Mouse (Mus musculus) MEL (cell line): ENCODE measurements around the gene Rad9b. TPM values are rescaled to one million over a fixed set of nuclear protein-coding genes. Genes with fewer than 3 reads are reported as not detected.

Experiments
- DNase-seq: peaks from one replicate; pipeline ENCODE4 v3.0.0; 2011; ENCODE audit warnings: low read depth, low spot score
- H3K27ac ChIP-seq: 2 replicates; pipeline ENCODE4 v1.5.1; 2012; ENCODE audit warnings: low read depth, mild to moderate bottlenecking, control low read depth, low read length, moderate library complexity; ENCODE audit not compliant: control insufficient read depth
- H3K27me3 ChIP-seq, 2 experiments: fragments of 150-350 bp in 1 of 2; sonication (generic) in 1 of 2; 2 replicates each; pipeline ENCODE4 v1.6.1; 2012; ENCODE audit warnings: low read length in 2 of 2, mild to moderate bottlenecking in 2 of 2, improper control_type of control experiment in 1 of 2, moderate library complexity in 1 of 2; ENCODE audit not compliant: insufficient read depth in 2 of 2, control insufficient read depth in 1 of 2
- H3K36me3 ChIP-seq, 2 experiments: 2 replicates each; pipeline ENCODE4 v1.6.1; 2012 to 2014; ENCODE audit warnings: low read length in 2 of 2, improper control_type of control experiment in 1 of 2, inconsistent platforms in 1 of 2, mild to moderate bottlenecking in 1 of 2; ENCODE audit not compliant: insufficient read depth in 2 of 2, control insufficient read depth in 1 of 2
- H3K4me1 ChIP-seq, 2 experiments: fragments of 150-350 bp in 1 of 2; sonication (generic) in 1 of 2; 2 replicates each; pipeline ENCODE4 v1.6.1; 2012; ENCODE audit warnings: low read length in 2 of 2, improper control_type of control experiment in 1 of 2, mild to moderate bottlenecking in 1 of 2; ENCODE audit not compliant: insufficient read depth in 2 of 2, control insufficient read depth in 1 of 2
- H3K4me3 ChIP-seq, 2 experiments: fragments of 150-350 bp in 1 of 2; sonication (generic) in 1 of 2; 2 replicates each; pipeline ENCODE4 v1.5.1; 2012; ENCODE audit warnings: low read depth in 2 of 2, low read length in 2 of 2, mild to moderate bottlenecking in 2 of 2, moderate library complexity in 2 of 2, control low read depth in 1 of 2, improper control_type of control experiment in 1 of 2; ENCODE audit not compliant: control insufficient read depth in 1 of 2, insufficient read depth in 1 of 2
- H3K79me2 ChIP-seq: 2 replicates; pipeline ENCODE4 v1.6.1; 2012; ENCODE audit warnings: mild to moderate bottlenecking, low read length, moderate library complexity; ENCODE audit not compliant: control insufficient read depth, poor library complexity, insufficient read depth
- H3K9ac ChIP-seq: 2 replicates; pipeline ENCODE4 v1.6.1; 2012; ENCODE audit warnings: low read depth, mild to moderate bottlenecking, control low read depth, low read length, moderate library complexity; ENCODE audit not compliant: control insufficient read depth, poor library complexity, severe bottlenecking
- H3K9me3 ChIP-seq: fragments of 150-350 bp; sonication (generic); replicated peaks from 2 replicates; pipeline ENCODE4 v1.6.1; 2012; ENCODE audit warnings: mild to moderate bottlenecking, low read length, improper control_type of control experiment, moderate library complexity; ENCODE audit not compliant: insufficient read depth
- BHLHE40 ChIP-seq: IDR thresholded peaks from 2 replicates; pipeline ENCODE4 v1.6.1; 2012; ENCODE audit warnings: low read depth, mild to moderate bottlenecking, inconsistent platforms, low read length, improper control_type of control experiment, borderline replicate concordance
- CHD1 ChIP-seq: IDR thresholded peaks from 2 replicates; pipeline ENCODE4 v1.6.1; 2012; ENCODE audit warnings: low read depth, mild to moderate bottlenecking, inconsistent platforms, low read length, improper control_type of control experiment
- CTCF ChIP-seq, 3 experiments: IDR thresholded peaks in 2 of 3; conservative IDR thresholded peaks in 1 of 3; 2 replicates each; pipeline ENCODE4 v1.5.1; 2011 to 2012; ENCODE audit warnings: low read length in 3 of 3, low read depth in 2 of 3, mild to moderate bottlenecking in 2 of 3, improper control_type of control experiment in 1 of 3, inconsistent platforms in 1 of 3, mixed read lengths in 1 of 3, moderate library complexity in 1 of 3; ENCODE audit not compliant: control insufficient read depth in 1 of 3, insufficient read depth in 1 of 3, poor library complexity in 1 of 3, severe bottlenecking in 1 of 3
- E2F4 ChIP-seq: IDR thresholded peaks from 2 replicates; pipeline ENCODE4 v1.6.1; 2011; ENCODE audit warnings: low read depth, low read length, improper control_type of control experiment, borderline replicate concordance
- ELF1 ChIP-seq: IDR thresholded peaks from 2 replicates; pipeline ENCODE4 v1.6.1; 2014; ENCODE audit warnings: low read depth, mild to moderate bottlenecking, inconsistent platforms, low read length, improper control_type of control experiment, moderate library complexity
- EP300 ChIP-seq, 2 experiments: IDR thresholded peaks; 2 replicates each; pipeline ENCODE4 v1.6.1; 2011; ENCODE audit warnings: improper control_type of control experiment in 2 of 2, low read length in 2 of 2, low read depth in 1 of 2, mild to moderate bottlenecking in 1 of 2
- ETS1 ChIP-seq: IDR thresholded peaks from 2 replicates; pipeline ENCODE4 v1.6.1; 2012; ENCODE audit warnings: low read depth, mild to moderate bottlenecking, inconsistent platforms, low read length, improper control_type of control experiment, moderate library complexity
- GABPA ChIP-seq: IDR thresholded peaks from 2 replicates; pipeline ENCODE4 v1.6.1; 2012; ENCODE audit warnings: low read depth, mild to moderate bottlenecking, inconsistent platforms, low read length, improper control_type of control experiment, moderate library complexity
- HCFC1 ChIP-seq: IDR thresholded peaks from 2 replicates; pipeline ENCODE4 v1.6.1; 2012; ENCODE audit warnings: low read depth, mild to moderate bottlenecking, inconsistent platforms, low read length, improper control_type of control experiment, moderate library complexity
- KAT2A ChIP-seq: conservative IDR thresholded peaks from 2 replicates; pipeline ENCODE4 v1.6.1; 2012; ENCODE audit warnings: low read depth, low read length, improper control_type of control experiment, inconsistent platforms
- MAFK ChIP-seq: IDR thresholded peaks from 2 replicates; pipeline ENCODE4 v1.6.1; 2011; ENCODE audit warnings: low read depth, mild to moderate bottlenecking, low read length, improper control_type of control experiment, borderline replicate concordance
- MAX ChIP-seq: IDR thresholded peaks from 2 replicates; pipeline ENCODE4 v1.6.1; 2011; ENCODE audit warnings: low read length, improper control_type of control experiment
- MAZ ChIP-seq: IDR thresholded peaks from 2 replicates; pipeline ENCODE4 v1.6.1; 2012; ENCODE audit warnings: low read depth, mild to moderate bottlenecking, inconsistent platforms, low read length, improper control_type of control experiment
- MEF2A ChIP-seq: IDR thresholded peaks from 2 replicates; pipeline ENCODE4 v1.6.1; 2014; ENCODE audit warnings: low read depth, mild to moderate bottlenecking, inconsistent platforms, low read length, improper control_type of control experiment; ENCODE audit not compliant: poor library complexity, insufficient replicate concordance, severe bottlenecking; ENCODE audit errors: extremely low read depth
- MXI1 ChIP-seq: IDR thresholded peaks from 2 replicates; pipeline ENCODE4 v1.6.1; 2011; ENCODE audit warnings: mild to moderate bottlenecking, low read depth, low read length, improper control_type of control experiment
- MYC ChIP-seq: IDR thresholded peaks from 2 replicates; pipeline ENCODE4 v1.6.1; 2011; ENCODE audit warnings: low read depth, mild to moderate bottlenecking, low read length, improper control_type of control experiment, moderate library complexity
- NELFE ChIP-seq: IDR thresholded peaks from 2 replicates; pipeline ENCODE4 v1.6.1; 2011; ENCODE audit warnings: low read depth, low read length, improper control_type of control experiment
- NRF1 ChIP-seq: IDR thresholded peaks from 2 replicates; pipeline ENCODE4 v1.6.1; 2014; ENCODE audit warnings: low read depth, mild to moderate bottlenecking, inconsistent platforms, low read length, improper control_type of control experiment, moderate library complexity; ENCODE audit not compliant: poor library complexity, insufficient read depth, severe bottlenecking
- POLR2A ChIP-seq, 2 experiments: IDR thresholded peaks; 2 replicates each; pipeline ENCODE4 v1.6.1; 2011 to 2012; ENCODE audit warnings: low read length in 2 of 2, mild to moderate bottlenecking in 2 of 2, control low read depth in 1 of 2, improper control_type of control experiment in 1 of 2, low read depth in 1 of 2, moderate library complexity in 1 of 2; ENCODE audit not compliant: control insufficient read depth in 1 of 2, insufficient read depth in 1 of 2, poor library complexity in 1 of 2
- POLR2AphosphoS2 ChIP-seq: IDR thresholded peaks from 2 replicates; pipeline ENCODE4 v1.6.1; 2011; ENCODE audit warnings: low read length, improper control_type of control experiment
- POLR2AphosphoS5 ChIP-seq: IDR thresholded peaks from 2 replicates; pipeline ENCODE4 v1.6.1; 2012; ENCODE audit warnings: low read depth, borderline replicate concordance, mild to moderate bottlenecking, inconsistent platforms, low read length, moderate library complexity, mixed read lengths
- RAD21 ChIP-seq: IDR thresholded peaks from 2 replicates; pipeline ENCODE4 v1.6.1; 2011; ENCODE audit warnings: mild to moderate bottlenecking, low read depth, low read length, improper control_type of control experiment
- RCOR1 ChIP-seq: IDR thresholded peaks from 2 replicates; pipeline ENCODE4 v1.6.1; 2012; ENCODE audit warnings: low read depth, mild to moderate bottlenecking, inconsistent platforms, low read length, improper control_type of control experiment
- SIN3A ChIP-seq: IDR thresholded peaks from 2 replicates; pipeline ENCODE4 v1.6.1; 2012; ENCODE audit warnings: low read length, improper control_type of control experiment, inconsistent platforms
- SMC3 ChIP-seq: IDR thresholded peaks from 2 replicates; pipeline ENCODE4 v1.6.1; 2011; ENCODE audit warnings: low read depth, low read length, improper control_type of control experiment
- TAL1 ChIP-seq: IDR thresholded peaks from 2 replicates; pipeline ENCODE4 v1.6.1; 2012; ENCODE audit warnings: mild to moderate bottlenecking, inconsistent platforms, low read length, moderate library complexity, mixed read lengths
- TCF12 ChIP-seq: IDR thresholded peaks from 2 replicates; pipeline ENCODE4 v1.6.1; 2014; ENCODE audit warnings: low read depth, mild to moderate bottlenecking, inconsistent platforms, low read length, improper control_type of control experiment, moderate library complexity
- UBTF ChIP-seq: IDR thresholded peaks from 2 replicates; pipeline ENCODE4 v1.6.1; 2012; ENCODE audit warnings: low read depth, mild to moderate bottlenecking, inconsistent platforms, low read length, improper control_type of control experiment, moderate library complexity, borderline replicate concordance; ENCODE audit not compliant: insufficient read depth
- USF1 ChIP-seq: IDR thresholded peaks from 2 replicates; pipeline ENCODE4 v1.6.1; 2014; ENCODE audit warnings: low read depth, mild to moderate bottlenecking, inconsistent platforms, low read length, improper control_type of control experiment, moderate library complexity
- USF2 ChIP-seq, 2 experiments: IDR thresholded peaks; 2 replicates each; pipeline ENCODE4 v1.6.1; 2011 to 2012; ENCODE audit warnings: improper control_type of control experiment in 2 of 2, low read length in 2 of 2, borderline replicate concordance in 1 of 2, inconsistent platforms in 1 of 2, low read depth in 1 of 2, mild to moderate bottlenecking in 1 of 2; ENCODE audit not compliant: insufficient read depth in 1 of 2
- ZKSCAN1 ChIP-seq: IDR thresholded peaks from 2 replicates; pipeline ENCODE4 v1.6.1; 2012; ENCODE audit warnings: low read depth, mild to moderate bottlenecking, inconsistent platforms, low read length, improper control_type of control experiment, moderate library complexity
- ZMIZ1 ChIP-seq: IDR thresholded peaks from 2 replicates; pipeline ENCODE4 v1.6.1; 2012; ENCODE audit warnings: low read depth, mild to moderate bottlenecking, inconsistent platforms, low read length, improper control_type of control experiment, moderate library complexity
- ZNF384 ChIP-seq: IDR thresholded peaks from 2 replicates; pipeline ENCODE4 v1.6.1; 2012; ENCODE audit warnings: low read depth, mild to moderate bottlenecking, inconsistent platforms, low read length, improper control_type of control experiment
- polyA plus RNA-seq, 2 experiments: library from polyadenylated mRNA; stranded (reverse) in 1 of 2; unstranded in 1 of 2; fragments of >175 nt in 1 of 2; fragments of >200 nt in 1 of 2; gene quantifications; 2 replicates each; pipeline versions ENCODE4 v1.2.1 to v1.2.4; 2012; ENCODE audit warnings: low replicate concordance in 2 of 2, low read depth in 1 of 2; ENCODE audit not compliant: insufficient read length in 2 of 2, insufficient read depth in 1 of 2, missing spikeins in 1 of 2
- total RNA-seq: library from RNA; depleted of rRNA; stranded (reverse); fragments of 300-350 nt; gene quantifications from 2 replicates; pipeline ENCODE4 v1.2.3, GENCODE M21; 2012; rRNA removed

Gene Rad9b
- total RNA-seq (7.3 and 9.1 TPM in 2 replicates), polyA plus RNA-seq (10 to 100 TPM in 1 of 2 experiments, not detected in 1; 11.1 TPM)

DNA sequence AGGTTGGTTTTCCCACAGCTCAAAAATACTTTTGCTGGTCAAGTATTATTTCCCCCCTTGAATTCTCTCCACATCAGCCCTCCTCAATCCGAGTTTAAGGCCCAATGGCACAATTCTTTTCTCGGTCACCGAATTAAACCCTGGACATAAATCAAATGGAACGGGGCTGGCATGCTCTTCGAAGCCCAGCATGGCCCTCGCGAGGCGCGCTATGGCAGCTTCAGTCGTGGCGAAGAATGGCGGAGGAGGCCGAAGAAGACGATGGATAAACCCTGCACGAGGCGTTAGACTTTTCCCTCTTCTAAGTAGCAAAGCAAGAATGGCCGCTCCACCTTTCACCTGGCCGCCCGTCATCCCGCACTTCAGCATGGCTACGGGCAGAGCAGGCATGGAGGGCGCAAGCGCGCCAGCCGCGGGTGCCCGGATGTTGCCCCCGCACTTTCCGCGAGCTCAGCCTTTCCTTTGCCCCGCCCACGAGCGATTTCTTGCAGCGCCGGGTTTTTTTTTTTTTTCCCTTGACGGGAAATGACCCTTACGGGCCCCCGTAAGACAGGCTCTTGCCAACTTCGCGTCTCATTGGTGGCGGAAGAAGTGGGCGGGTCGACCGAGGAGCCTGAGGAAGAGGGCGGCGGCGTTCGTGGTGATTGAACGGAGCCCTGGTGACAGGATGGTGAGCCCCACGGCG is at the start of gene Rad9b, which contains the start of gene Vps29:
Gene Rad9b, minus strand, starts transcription at position 427 of the 685 bp plus-strand sequence.
Gene Vps29, plus strand, starts transcription at position 563 of the 685 bp plus-strand sequence.
- Histone ChIP-seq H3K9me3 (no peaks in the 10 kb centered on the region), H3K9ac (peak within 1 kb of the TSS; percentile 82)
- DNase-seq, result peak; percentile 99
- no peak for TF ChIP-seq CHD1
- peak; percentile 99 for TF ChIP-seq MAZ
- peak; percentile 14 for TF ChIP-seq USF1
- no peak for TF ChIP-seq USF2 (IDR thresholded peaks at IDR 0.05; ENCODE audit: borderline replicate concordance in 1 of 2, insufficient read depth in 1 of 2, low read depth in 1 of 2, low read length in 2 of 2)
- TF ChIP-seq POLR2A (IDR thresholded peaks at IDR 0.05; ENCODE audit: control insufficient read depth in 1 of 2, insufficient read depth in 1 of 2, low read depth in 1 of 2, low read length in 2 of 2, poor library complexity in 1 of 2), result peak; percentile 65 to 89; a peak in 3 of 4 replicates
- TF ChIP-seq CTCF (IDR thresholded peaks at IDR 0.05 in 2 of 3, conservative IDR thresholded peaks at IDR 0.05 in 1 of 3; ENCODE audit: control insufficient read depth in 1 of 3, insufficient read depth in 1 of 3, low read depth in 2 of 3, low read length in 3 of 3, poor library complexity in 1 of 3, severe bottlenecking in 1 of 3), result no peak
- peak; percentile 95 for TF ChIP-seq HCFC1
- no peak for TF ChIP-seq GABPA
- TF ChIP-seq TAL1, result no peak
- no peak for TF ChIP-seq POLR2AphosphoS5
- peak; percentile 77; the same call in 1 of the 2 replicates for TF ChIP-seq MYC
- peak; percentile 60; the same call in 1 of the 2 replicates for TF ChIP-seq KAT2A
- TF ChIP-seq POLR2AphosphoS2, result peak; percentile 75
- TF ChIP-seq RAD21, result no peak
- no peak for TF ChIP-seq MEF2A
- TF ChIP-seq ZKSCAN1, result no peak; the same call in 1 of the 2 replicates
- peak; percentile 68 for TF ChIP-seq TCF12
- TF ChIP-seq ZMIZ1, result peak; percentile 79
- TF ChIP-seq SMC3, result no peak
- TF ChIP-seq ELF1, result peak; percentile 86
- TF ChIP-seq ZNF384, result peak; percentile 100
- TF ChIP-seq EP300 (IDR thresholded peaks at IDR 0.05; ENCODE audit: low read depth in 1 of 2, low read length in 2 of 2), result peak in 1 of 2 experiments; percentile 41; a peak in 1 of 4 replicates
- no peak for TF ChIP-seq MAFK
- TF ChIP-seq SIN3A, result peak; percentile 97
- TF ChIP-seq E2F4, result peak; percentile 87; the same call in 1 of the 2 replicates
- TF ChIP-seq MAX, result peak; percentile 90
- TF ChIP-seq RCOR1, result no peak
- TF ChIP-seq NELFE, result peak; percentile 84
- TF ChIP-seq ETS1, result peak; percentile 68; the same call in 1 of the 2 replicates
- peak; percentile 87 for TF ChIP-seq MXI1
- TF ChIP-seq NRF1, result peak; percentile 77
- no peak for TF ChIP-seq BHLHE40
- TF ChIP-seq UBTF, result no peak
- TF ChIP-seq, all 39 proteins: peak for 19
- Histone ChIP-seq H3K27ac (peak within 1 kb of the TSS; percentile 35), H3K36me3 (peaks cover 0 to 11% of the 10 kb centered on the region in 2 experiments; a peak in 3 of 4 replicates), H3K79me2 (peaks cover 13% of the 10 kb centered on the region), H3K4me3 (peak within 1 kb of the TSS; percentile 67 to 77), H3K4me1 (peaks cover 0 to 10% of the 10 kb centered on the region in 2 experiments; a peak in 2 of 4 replicates), H3K27me3 (no peaks in the 10 kb centered on the region)
